Mouse (Mus musculus) lung, embryonic 14.5 days (tissue): ENCODE measurements around the gene Tiam2. TPM values are rescaled to one million over a fixed set of nuclear protein-coding genes. Genes with fewer than 3 reads are reported as not detected.
A peak's percentile ranks its signal among the peaks of the same experiment; 100 is the strongest.

Source experiments
- ATAC-seq: fragments of 200-750 bp; cut with Nextera tagmentation; 2 replicates; pipeline ENCODE4 v1.8.0; 2017; ENCODE audit warnings: mild to moderate bottlenecking, moderate TSS enrichment, moderate library complexity; ENCODE audit not compliant: insufficient read depth
- DNase-seq: peaks from one replicate; pipeline ENCODE4 v3.0.0-alpha.2; 2015
- H3K27ac ChIP-seq: fragments of 300-500 bp; sonication (generic); 2 replicates; pipeline ENCODE4 v1.5.1; 2014; ENCODE audit warnings: low read depth, mild to moderate bottlenecking, moderate library complexity
- H3K27me3 ChIP-seq: fragments of 300-500 bp; sonication (generic); 2 replicates; pipeline ENCODE4 v1.6.1; 2014; ENCODE audit warnings: low read length, control low read depth; ENCODE audit not compliant: insufficient read depth
- H3K36me3 ChIP-seq: fragments of 300-500 bp; sonication (generic); 2 replicates; pipeline ENCODE4 v1.6.1; 2014; ENCODE audit warnings: control low read depth; ENCODE audit not compliant: insufficient read depth
- H3K4me1 ChIP-seq: fragments of 300-500 bp; sonication (generic); 2 replicates; pipeline ENCODE4 v1.6.1; 2014; ENCODE audit warnings: antibody characterized with exemption, control low read depth; ENCODE audit not compliant: insufficient read depth
- H3K4me2 ChIP-seq: fragments of 300-500 bp; sonication (generic); 2 replicates; pipeline ENCODE4 v1.6.1; 2014; ENCODE audit warnings: mild to moderate bottlenecking
- H3K4me3 ChIP-seq: fragments of 300-500 bp; sonication (generic); 2 replicates; pipeline ENCODE4 v1.5.1; 2014; ENCODE audit warnings: low read depth, low read length
- H3K9ac ChIP-seq: fragments of 300-500 bp; sonication (generic); 2 replicates; pipeline ENCODE4 v1.6.1; 2014
- H3K9me3 ChIP-seq: fragments of 300-500 bp; sonication (generic); 2 replicates; pipeline ENCODE4 v1.6.1; 2016; ENCODE audit warnings: low read depth, low read length, control low read depth
- CTCF ChIP-seq: IDR thresholded peaks from 2 replicates; pipeline ENCODE4 v1.5.1; 2016; ENCODE audit warnings: antibody characterized with exemption, low read depth
- WGBS: fragments of 180-500 bp; shearing (Covaris S2); extraction: QIAGEN DNeasy Blood & Tissue Kit; methylation state at CpG from one replicate; pipeline ENCODE4 v1.1.7; 2014; 5-methylcytosine and 5-hydroxymethylcytosine counted together
- polyA plus RNA-seq: library from polyadenylated mRNA; unstranded; fragments of >200 nt; fragmentation: Nextera tagmentation; extraction: Ambion mirVana; gene quantifications from 2 replicates; pipeline ENCODE4 v1.2.1, GENCODE M21; 2014

Tiam2 gene
- polyA plus RNA-seq, 1 experiment from 2014 or later: 7.3 TPM

DNA sequence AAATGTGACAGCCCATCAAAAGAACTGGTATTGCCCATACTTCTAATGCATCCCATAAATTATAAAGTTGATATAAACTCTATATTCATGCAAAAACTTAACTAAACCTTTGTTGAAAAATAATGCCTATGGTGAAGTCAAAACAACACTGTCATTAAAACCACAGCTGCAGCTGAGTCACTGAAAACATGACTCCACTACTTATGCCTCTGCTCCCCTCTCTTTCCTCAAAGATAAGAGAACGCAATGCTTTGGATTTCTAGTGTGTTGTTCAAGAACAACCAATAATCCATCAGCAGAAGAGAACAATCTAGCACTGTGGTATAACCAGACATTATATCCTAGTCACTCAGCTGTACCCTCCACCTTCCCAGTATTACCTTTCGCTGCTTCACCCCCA is 213.9 kb downstream of the Tiam2 start:
- Histone ChIP-seq H3K4me2 (no peak overlapping the region), H3K27me3 (no peaks in the 10 kb centered on the region), H3K36me3 (peaks cover 7% of the 10 kb centered on the region; the same call in 1 of the 2 replicates), H3K9ac (no peak overlapping the region), H3K4me1 (no peaks in the 10 kb centered on the region), H3K9me3 (no peaks in the 10 kb centered on the region), H3K27ac (no peak overlapping the region), H3K4me3 (no peak overlapping the region)
- ATAC-seq (no peak), DNase-seq (no peak)
- no peak for TF ChIP-seq CTCF
- 63% methylated on average over 2 of the region's 2 CpGs for WGBS

DNA sequence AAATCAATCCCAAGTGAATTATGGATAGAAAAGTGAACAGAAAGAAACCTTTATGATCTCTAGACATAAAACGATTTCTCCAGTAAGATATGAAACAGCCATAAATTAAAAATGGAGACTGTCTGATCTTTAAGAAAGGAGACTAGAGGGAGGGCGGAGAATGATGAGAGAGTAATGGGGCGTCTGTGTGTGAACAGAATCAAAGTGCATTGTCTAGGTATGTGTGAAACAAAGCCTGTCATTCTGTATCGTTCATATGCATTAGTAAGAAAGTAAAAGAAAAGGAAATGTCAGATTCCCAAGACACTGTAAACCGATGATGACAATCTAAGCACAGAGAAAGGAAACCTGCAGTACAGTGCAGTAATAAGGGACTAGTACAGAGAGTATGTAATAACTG is 214.7 kb downstream of the Tiam2 start:
- H3K27ac ChIP-seq: no peak overlapping the region
- DNase-seq (no peak), ATAC-seq (no peak)
- H3K4me1 ChIP-seq: no peaks in the 10 kb centered on the region
- peaks cover 7% of the 10 kb centered on the region; the same call in 1 of the 2 replicates for H3K36me3 ChIP-seq
- no peaks in the 10 kb centered on the region for H3K27me3 ChIP-seq
- no peak overlapping the region for H3K4me3 ChIP-seq
- H3K9ac ChIP-seq: no peak overlapping the region
- TF ChIP-seq CTCF: no peak
- WGBS: 57% methylated on average over 5 of the region's 5 CpGs
- no peak overlapping the region for H3K4me2 ChIP-seq
- no peaks in the 10 kb centered on the region for H3K9me3 ChIP-seq

DNA sequence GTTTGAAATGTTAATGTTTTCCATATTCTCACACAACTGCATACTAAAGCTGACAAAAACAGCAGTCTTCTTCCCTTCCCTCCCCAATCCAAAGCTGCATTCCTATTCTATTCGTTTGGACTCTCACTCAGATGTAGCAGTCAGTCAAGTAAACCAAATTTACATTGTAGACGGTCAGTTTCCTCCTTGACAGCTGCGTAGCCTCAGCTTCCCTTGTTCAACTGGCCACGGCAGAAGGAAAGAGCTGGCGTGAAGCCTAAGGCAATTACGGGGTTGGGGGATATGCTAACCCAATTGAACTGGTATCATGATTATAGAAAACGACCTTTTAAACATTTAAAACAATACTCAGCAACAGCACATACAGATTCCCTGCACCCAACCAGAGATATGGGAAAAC is 221.4 kb downstream of the Tiam2 start:
- Histone ChIP-seq H3K9ac (no peak overlapping the region), H3K9me3 (no peaks in the 10 kb centered on the region), H3K4me1 (no peaks in the 10 kb centered on the region), H3K36me3 (0 out of 2 replicates have a peak, but pooled peaks cover 3% of the 10 kb centered on the region), H3K4me3 (no peak overlapping the region), H3K27ac (no peak overlapping the region), H3K4me2 (no peak overlapping the region), H3K27me3 (no peaks in the 10 kb centered on the region)
- TF ChIP-seq CTCF: no peak
- WGBS: 45% methylated on average over 7 of the region's 7 CpGs
- no peak for DNase-seq
- no peak for ATAC-seq

DNA sequence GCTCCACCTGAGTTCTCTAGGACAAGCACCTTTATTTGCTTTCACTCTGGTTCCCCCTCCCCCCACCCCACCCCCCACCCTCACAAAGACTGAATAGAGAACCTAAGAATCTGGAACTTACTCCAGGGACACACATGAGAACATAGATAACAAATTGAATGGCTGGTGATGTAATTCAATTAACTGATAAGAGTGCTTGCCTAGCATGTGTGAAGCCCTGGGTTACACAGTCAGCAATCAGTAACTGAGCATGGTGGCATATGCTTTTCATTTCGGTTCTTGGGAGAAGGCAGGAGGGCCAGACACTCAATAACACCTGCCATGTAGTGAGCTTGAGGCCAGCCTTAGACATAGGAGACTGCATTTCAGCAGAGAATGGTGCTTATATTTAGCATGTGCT is 229.9 kb downstream of the Tiam2 start:
- TF ChIP-seq CTCF: no peak
- Histone ChIP-seq H3K27me3 (no peaks in the 10 kb centered on the region), H3K4me3 (no peak overlapping the region), H3K36me3 (no peaks in the 10 kb centered on the region), H3K27ac (0 out of 2 replicates have a peak overlapping the region, but pooled peaks have one; percentile 4), H3K9me3 (no peaks in the 10 kb centered on the region), H3K9ac (no peak overlapping the region), H3K4me1 (peaks cover 5% of the 10 kb centered on the region; the same call in 1 of the 2 replicates), H3K4me2 (peak overlapping the region; percentile 73)
- 62% methylated on average over 1 of the region's 1 CpGs for WGBS
- no peak for ATAC-seq
- DNase-seq: no peak

DNA sequence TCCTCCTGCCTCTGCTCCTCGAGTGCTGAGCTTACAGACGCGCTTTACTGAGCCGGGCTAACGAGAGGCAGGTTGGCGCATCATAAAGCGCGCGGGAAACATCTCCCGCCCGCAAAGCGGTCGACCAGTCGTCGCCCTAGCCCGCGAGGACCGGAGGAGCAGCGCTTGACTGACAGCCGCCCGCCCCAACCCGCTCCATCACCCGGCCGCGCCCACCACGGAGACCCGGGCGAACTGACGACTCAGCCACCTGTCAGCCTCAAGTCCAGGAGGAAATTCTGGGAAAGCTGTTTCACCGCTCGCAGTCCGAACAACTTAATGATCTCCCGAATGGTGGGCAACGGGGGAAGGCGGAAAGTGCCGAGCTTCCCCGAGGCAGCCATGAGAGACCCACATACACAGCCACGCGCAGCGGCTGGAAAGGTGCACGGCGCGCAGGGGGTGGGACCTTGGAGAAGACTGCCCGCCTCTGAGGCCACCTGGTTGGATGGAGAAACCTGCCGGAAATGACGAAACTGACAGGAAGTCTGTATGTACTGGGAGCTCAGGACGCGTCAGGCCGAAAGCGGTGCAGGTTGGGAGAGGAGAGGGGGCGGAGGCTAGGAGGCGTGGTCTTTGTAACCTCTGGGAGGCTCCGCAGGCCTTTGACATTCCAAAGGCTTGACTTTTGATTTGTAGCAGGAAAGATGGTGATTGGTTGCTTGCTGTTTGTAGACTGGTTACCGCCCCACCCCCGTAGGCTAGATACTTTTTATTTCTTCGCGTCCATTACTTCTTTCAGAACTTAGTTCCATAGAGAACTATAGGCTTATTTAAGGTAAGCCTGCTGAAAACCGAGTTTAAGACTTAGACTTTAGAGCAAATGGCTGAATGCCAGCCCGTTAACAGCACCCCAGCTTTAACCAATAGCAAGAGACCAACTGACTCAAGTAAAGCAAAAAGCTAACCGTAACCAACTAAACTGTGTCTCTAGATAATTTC is 231.2 kb downstream of the Tiam2 start, which contains the start of gene Tfb1m:
TSS of gene Tfb1m (minus strand) at position 451 of the 981 bp plus-strand sequence.
- H3K9ac ChIP-seq: peak within 1 kb of the TSS; percentile 64
- H3K36me3 ChIP-seq: no peaks in the 10 kb centered on the region
- peak; percentile 100 for ATAC-seq
- no peaks in the 10 kb centered on the region for H3K9me3 ChIP-seq
- TF ChIP-seq CTCF: no peak
- H3K27ac ChIP-seq: peak within 1 kb of the TSS; percentile 83
- under 1% methylated on average over 60 of the region's 60 CpGs for WGBS
- peak within 1 kb of the TSS; percentile 73 for H3K4me2 ChIP-seq
- H3K27me3 ChIP-seq: no peaks in the 10 kb centered on the region
- H3K4me1 ChIP-seq: peaks cover 5% of the 10 kb centered on the region; the same call in 1 of the 2 replicates
- H3K4me3 ChIP-seq: peak within 1 kb of the TSS; percentile 58
- DNase-seq: peak; percentile 99

DNA sequence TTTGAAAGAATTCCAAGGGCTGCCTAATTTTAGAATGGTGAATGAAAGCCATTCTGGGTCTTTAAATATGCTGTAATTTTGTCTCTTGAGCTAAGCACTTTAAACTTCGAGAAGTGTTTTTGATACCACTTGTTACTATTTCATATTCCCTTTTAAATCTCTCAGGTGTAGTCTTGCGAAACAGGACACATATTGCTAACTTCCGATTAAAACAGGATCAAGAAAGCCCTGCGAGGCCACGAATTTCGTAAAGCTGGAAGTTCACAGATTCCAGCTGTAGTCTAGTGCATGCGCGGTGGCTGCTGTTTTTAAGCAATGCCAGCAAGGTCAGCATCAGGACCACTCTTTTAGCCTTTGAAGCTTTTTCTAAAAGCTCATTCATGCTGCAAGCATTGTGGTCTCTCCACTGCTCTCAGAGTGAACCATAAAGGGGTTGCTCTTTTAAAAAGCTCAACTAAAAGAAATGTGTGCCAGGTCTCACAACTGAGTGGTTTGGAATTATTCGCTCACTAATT is 232.0 kb downstream of the Tiam2 start:
- H3K9ac ChIP-seq: peak overlapping the region; percentile 36
- peak overlapping the region; percentile 73 for H3K4me2 ChIP-seq
- peaks cover 5% of the 10 kb centered on the region; the same call in 1 of the 2 replicates for H3K4me1 ChIP-seq
- DNase-seq (peak; percentile 32), ATAC-seq (no peak)
- H3K27ac ChIP-seq: peak overlapping the region; percentile 81
- peak overlapping the region; percentile 58 for H3K4me3 ChIP-seq
- H3K36me3 ChIP-seq: no peaks in the 10 kb centered on the region
- 73% methylated on average over 9 of the region's 9 CpGs for WGBS
- no peaks in the 10 kb centered on the region for H3K27me3 ChIP-seq
- no peaks in the 10 kb centered on the region for H3K9me3 ChIP-seq
- no peak for TF ChIP-seq CTCF

DNA sequence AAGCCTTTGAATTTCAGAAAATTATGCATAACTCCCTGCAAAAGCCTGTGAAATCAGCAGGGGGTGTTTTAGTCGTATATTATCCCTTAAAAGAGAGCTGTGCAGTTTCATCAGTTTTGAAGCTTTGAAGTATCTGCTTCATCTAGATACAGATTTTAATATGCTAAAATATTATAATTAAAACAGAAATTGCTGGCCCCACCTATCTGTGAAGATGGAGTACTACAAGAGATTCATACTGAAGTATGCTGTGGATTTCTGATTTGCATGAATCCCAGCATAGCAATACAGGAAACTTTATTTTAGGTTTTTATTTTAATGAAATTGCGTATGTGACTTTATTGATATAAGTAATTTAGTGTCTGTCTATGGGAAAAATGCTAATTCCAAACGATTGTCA is 234.2 kb downstream of the Tiam2 start:
- H3K36me3 ChIP-seq: no peaks in the 10 kb centered on the region
- peak; percentile 25 for TF ChIP-seq CTCF
- H3K9me3 ChIP-seq: no peaks in the 10 kb centered on the region
- DNase-seq (peak; percentile 53), ATAC-seq (no peak)
- no peak overlapping the region for H3K9ac ChIP-seq
- no peaks in the 10 kb centered on the region for H3K27me3 ChIP-seq
- no peak overlapping the region for H3K27ac ChIP-seq
- WGBS: 67% methylated on average over 3 of the region's 3 CpGs
- H3K4me2 ChIP-seq: no peak overlapping the region
- H3K4me3 ChIP-seq: no peak overlapping the region
- H3K4me1 ChIP-seq: peaks cover 5% of the 10 kb centered on the region; the same call in 1 of the 2 replicates
